Mouse (Mus musculus) heart, adult 2 months (tissue): Measurements from ENCODE around the gene Ly6f. TPM values are rescaled to one million over a fixed set of nuclear protein-coding genes. Genes with fewer than 3 reads are reported as not detected.

Experiments
- DNase-seq, 2 experiments: peaks; one replicate each; pipeline ENCODE4 v3.0.0; 2021
- H3K27ac ChIP-seq: fragments of 200-600 bp; 2 replicates; pipeline ENCODE4 v1.8.1; 2022
- H3K27me3 ChIP-seq: fragments of 200-500 bp; 2 replicates; pipeline ENCODE4 v1.6.1; 2012; ENCODE audit warnings: mild to moderate bottlenecking, low read length, inconsistent platforms, mixed read lengths; ENCODE audit not compliant: control insufficient read depth, insufficient read depth
- H3K36me3 ChIP-seq: fragments of 200-500 bp; 2 replicates; pipeline ENCODE4 v1.6.1; 2012; ENCODE audit warnings: low read length, inconsistent platforms; ENCODE audit not compliant: control insufficient read depth, insufficient read depth
- H3K4me1 ChIP-seq: fragments of 200-500 bp; 2 replicates; pipeline ENCODE4 v1.6.1; 2011; ENCODE audit warnings: low read length; ENCODE audit not compliant: control insufficient read depth, insufficient read depth
- H3K4me3 ChIP-seq: fragments of 200-600 bp; 2 replicates; pipeline ENCODE4 v1.8.1; 2022
- H3K79me2 ChIP-seq: fragments of 200-500 bp; replicated peaks from 2 replicates; pipeline ENCODE4 v1.6.1; 2012; ENCODE audit warnings: mild to moderate bottlenecking, inconsistent platforms, low read length, moderate library complexity, mixed read lengths; ENCODE audit not compliant: control insufficient read depth, insufficient read depth
- H3K9ac ChIP-seq: fragments of 200-500 bp; 2 replicates; pipeline ENCODE4 v1.6.1; 2012; ENCODE audit warnings: low read depth, mild to moderate bottlenecking, control low read depth, inconsistent platforms, low read length, mixed read lengths
- CTCF ChIP-seq: fragments of 200-600 bp; IDR thresholded peaks from 2 replicates; pipeline ENCODE4 v1.8.1; 2022; ENCODE audit warnings: antibody characterized with exemption, mild to moderate bottlenecking, moderate library complexity
- EP300 ChIP-seq: fragments of 200-500 bp; IDR thresholded peaks from 2 replicates; pipeline ENCODE4 v1.6.1; 2011; ENCODE audit warnings: low read depth, low read length, control low read depth; ENCODE audit not compliant: insufficient read depth
- POLR2A ChIP-seq: fragments of 200-500 bp; IDR thresholded peaks from 2 replicates; pipeline ENCODE4 v1.6.1; 2011; ENCODE audit warnings: mild to moderate bottlenecking, low read depth, low read length, control low read depth; ENCODE audit not compliant: insufficient read depth
- WGBS: fragments of 180-500 bp; shearing (Covaris S2); methylation state at CpG from one replicate; pipeline ENCODE4 v1.1.7; 2018; 5-methylcytosine and 5-hydroxymethylcytosine counted together
- intact Hi-C: fragments of 180-260 bp; cut with DNase I; formaldehyde crosslinking; loops from one replicate; pipeline ENCODE4 v1.15.1; 2025
- polyA plus RNA-seq: library from polyadenylated mRNA; depleted of rRNA; stranded (reverse); fragments of >200 nt; gene quantifications from 2 replicates; pipeline ENCODE4 v1.2.3, GENCODE M21; 2012; rRNA removed
- total RNA-seq, 2 experiments: library from RNA; stranded (reverse); gene quantifications; 2 replicates each; pipeline ENCODE4 v1.2.3; 2021

Ly6f gene
- total and polyA plus RNA-seq, 3 experiments, result not detected

- no peaks in the 10 kb centered on the region for H3K27me3 ChIP-seq
- H3K27ac ChIP-seq, result no peak overlapping the region
- no peaks in the 10 kb centered on the region for H3K4me1 ChIP-seq
- no peak for DNase-seq
- WGBS, result 90% methylated on average over 1 of the region's 1 CpGs
- no peak overlapping the region for H3K9ac ChIP-seq
- intact Hi-C loops, result no loop called here
- H3K36me3 ChIP-seq, result no peaks in the 10 kb centered on the region
- H3K4me3 ChIP-seq, result no peak overlapping the region
- no peak for TF ChIP-seq EP300
- TF ChIP-seq CTCF, result no peak
- TF ChIP-seq POLR2A, result no peak
- H3K79me2 ChIP-seq, result no peaks in the 10 kb centered on the region
These were observed 41.7 kb downstream of the Ly6f start for GRCm38 (mm10) chr15:75309946-75310345.

DNA sequence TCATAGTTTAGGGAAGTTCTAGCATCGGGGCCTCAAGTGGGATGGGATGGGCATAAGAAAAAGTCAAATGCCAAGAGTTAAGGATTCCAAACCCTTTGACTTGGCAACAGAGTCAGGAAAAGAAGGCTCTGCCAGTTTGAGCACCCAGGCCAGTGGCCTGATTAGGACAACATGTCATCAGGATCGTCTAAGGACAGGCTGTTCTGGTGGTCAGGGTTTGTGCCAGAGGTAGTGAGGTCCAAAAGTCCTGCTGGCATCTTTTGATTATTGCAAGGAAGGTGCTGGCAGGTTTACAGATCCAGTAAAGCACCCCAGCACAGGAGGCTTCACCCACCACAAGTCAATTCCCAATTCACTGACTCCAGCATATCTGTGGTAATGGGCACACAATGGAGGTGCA, 46.2 kb downstream of the Ly6f start:
- no peak for TF ChIP-seq CTCF
- TF ChIP-seq EP300, result no peak
- TF ChIP-seq POLR2A, result no peak
- Histone ChIP-seq H3K27ac (no peak overlapping the region), H3K9ac (no peak overlapping the region), H3K27me3 (no peaks in the 10 kb centered on the region), H3K36me3 (no peaks in the 10 kb centered on the region), H3K4me1 (no peaks in the 10 kb centered on the region), H3K4me3 (no peak overlapping the region), H3K79me2 (no peaks in the 10 kb centered on the region)
- intact Hi-C loops, result no loop called here
- no peak for DNase-seq
- 59% methylated on average over 2 of the region's 2 CpGs for WGBS

GRCm38 (mm10) chr15:75317255-75317654, 49.0 kb downstream of the Ly6f start:
- Histone ChIP-seq H3K27me3 (no peaks in the 10 kb centered on the region), H3K4me3 (no peak overlapping the region), H3K36me3 (no peaks in the 10 kb centered on the region), H3K79me2 (no peaks in the 10 kb centered on the region), H3K27ac (no peak overlapping the region), H3K4me1 (no peaks in the 10 kb centered on the region), H3K9ac (no peak overlapping the region)
- 38% methylated on average over 2 of the region's 2 CpGs for whole genome bisulfite sequencing
- TF ChIP-seq EP300 (no peak), POLR2A (no peak), CTCF (peak; percentile 39)
- intact Hi-C loops, result no loop called here
- no peak for DNase-seq

GRCm38 (mm10) chr15:75318584-75318983, 50.4 kb downstream of the Ly6f start:
- no peak for DNase-seq
- H3K27ac ChIP-seq, result no peak overlapping the region
- H3K27me3 ChIP-seq, result no peaks in the 10 kb centered on the region
- WGBS, result 71% methylated on average over 3 of the region's 3 CpGs
- H3K4me3 ChIP-seq, result no peak overlapping the region
- no peaks in the 10 kb centered on the region for H3K36me3 ChIP-seq
- H3K79me2 ChIP-seq, result no peaks in the 10 kb centered on the region
- intact Hi-C loops, result no loop called here
- H3K9ac ChIP-seq, result no peak overlapping the region
- no peaks in the 10 kb centered on the region for H3K4me1 ChIP-seq
- TF ChIP-seq EP300 (no peak), CTCF (no peak), POLR2A (no peak)

DNA sequence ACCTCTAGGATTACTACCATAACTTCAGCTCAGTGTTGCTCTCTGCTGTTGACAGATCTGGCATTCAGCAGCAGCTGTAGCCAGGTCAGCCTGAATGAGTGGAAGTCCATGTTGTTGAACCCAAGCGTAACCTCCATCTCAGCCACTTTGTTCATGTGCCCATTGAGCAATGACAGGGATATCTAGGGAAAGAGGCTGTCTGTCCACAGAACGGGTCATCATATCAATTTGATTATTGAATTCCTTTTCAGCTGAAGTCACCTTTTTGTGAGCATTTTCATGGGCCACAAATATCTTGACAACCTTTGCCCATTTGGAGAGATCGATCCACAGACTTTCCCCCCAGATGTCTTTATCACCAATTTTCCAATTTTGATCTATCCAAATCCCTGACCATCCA, 51.9 kb downstream of the Ly6f start:
- Histone ChIP-seq H3K36me3 (no peaks in the 10 kb centered on the region), H3K4me1 (no peaks in the 10 kb centered on the region), H3K79me2 (no peaks in the 10 kb centered on the region), H3K27ac (no peak overlapping the region), H3K4me3 (no peak overlapping the region), H3K9ac (no peak overlapping the region), H3K27me3 (no peaks in the 10 kb centered on the region)
- DNase-seq, result no peak
- TF ChIP-seq POLR2A, result no peak
- no peak for TF ChIP-seq CTCF
- 80% methylated on average over 3 of the region's 3 CpGs for WGBS
- intact Hi-C loops, result no loop called here

Other genes with a start within 250 kb of the Ly6f start
- 100 to 1,000 TPM; 229 to 273 TPM for gene Ly6c1, start 219.6 kb upstream of the Ly6f start, total RNA-seq
- 596 and 653 TPM in 2 replicates for gene Ly6c1, start 219.6 kb upstream of the Ly6f start, polyA plus RNA-seq
- 1 to 10 TPM; 6.5 to 7.5 TPM for gene Ly6c2, start 156.5 kb upstream of the Ly6f start, total RNA-seq
- gene Ly6c2, start 156.5 kb upstream of the Ly6f start, polyA plus RNA-seq, result 2.4 and 6.1 TPM in 2 replicates
- gene Ly6g, start 113.2 kb upstream of the Ly6f start, total RNA-seq, result not detected
- not detected in 2 replicates for gene Ly6g, start 113.2 kb upstream of the Ly6f start, polyA plus RNA-seq
- gene BC025446, start 52.0 kb upstream of the Ly6f start, total RNA-seq, result not detected
- gene BC025446, start 52.0 kb upstream of the Ly6f start, polyA plus RNA-seq, result 0.15 TPM in 1 of 2 replicates, not detected in the other